Mouse (Mus musculus) bone marrow, adult 2 months (tissue): ENCODE measurements around the gene Taar7b. TPM values are rescaled to one million over a fixed set of nuclear protein-coding genes. Genes with fewer than 3 reads are reported as not detected.

ENCODE experiments used
- H3K27ac ChIP-seq: fragments of 200-500 bp; 2 replicates; pipeline ENCODE4 v1.5.1; 2012; ENCODE audit warnings: low read depth, mild to moderate bottlenecking, control low read depth, inconsistent platforms, low read length; ENCODE audit not compliant: control insufficient read depth, poor library complexity, insufficient read depth
- H3K4me1 ChIP-seq: fragments of 200-500 bp; 2 replicates; pipeline ENCODE4 v1.6.1; 2011; ENCODE audit warnings: low read length; ENCODE audit not compliant: control insufficient read depth, insufficient read depth
- H3K4me3 ChIP-seq: fragments of 200-500 bp; replicated peaks from 2 replicates; pipeline ENCODE3; 2011; ENCODE audit warnings: mild to moderate bottlenecking, low read depth, low read length, control low read depth; ENCODE audit not compliant: control insufficient read depth
- CTCF ChIP-seq: fragments of 200-500 bp; IDR thresholded peaks from 2 replicates; pipeline ENCODE4 v1.5.1; 2011; ENCODE audit warnings: low read length, control low read depth; ENCODE audit not compliant: control insufficient read depth, insufficient read depth
- POLR2A ChIP-seq: fragments of 200-500 bp; IDR thresholded peaks from 2 replicates; pipeline ENCODE4 v1.6.1; 2011; ENCODE audit warnings: low read depth, mild to moderate bottlenecking, control low read depth, low read length, borderline replicate concordance; ENCODE audit not compliant: control insufficient read depth
- WGBS: fragments of 180-500 bp; shearing (Covaris S2); methylation state at CpG from one replicate; pipeline ENCODE4 v1.1.7; 2018; 5-methylcytosine and 5-hydroxymethylcytosine counted together
- polyA plus RNA-seq: library from polyadenylated mRNA; stranded (reverse); fragments of >200 nt; gene quantifications from 2 replicates; pipeline ENCODE4 v1.2.4, GENCODE M21; 2011; ENCODE audit warnings: low replicate concordance; ENCODE audit not compliant: missing spikeins, insufficient read depth, insufficient read length

The Taar7b gene
- not detected in 2 replicates for polyA plus RNA-seq

DNA sequence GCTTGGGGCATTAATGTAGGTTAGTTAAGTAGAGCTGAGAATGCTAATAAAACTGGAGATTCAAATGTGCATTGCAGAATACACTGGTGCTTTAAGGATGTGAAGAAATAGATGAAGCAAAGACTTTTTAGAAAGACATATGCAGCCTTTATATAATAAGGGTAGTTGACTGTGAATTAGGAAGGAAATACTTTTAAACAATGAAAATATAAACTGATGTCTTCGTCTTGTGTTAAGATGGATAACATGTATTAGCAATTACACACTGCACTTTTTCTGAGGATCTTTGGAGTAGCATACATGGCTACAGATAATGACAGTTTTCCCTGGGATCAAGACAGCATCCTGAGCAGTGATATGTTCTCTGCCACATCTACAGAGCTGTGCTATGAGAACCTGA is at the start of gene Taar7b:
Gene Taar7b (plus strand): TSS at position 301 of the 400 bp plus-strand sequence.
- no peak for TF ChIP-seq CTCF
- TF ChIP-seq POLR2A, result no peak
- no peak within 1 kb of the TSS for H3K4me3 ChIP-seq
- no peaks in the 10 kb centered on the region for H3K4me1 ChIP-seq
- 76% methylated on average over 1 of the region's 1 CpGs for WGBS
- H3K27ac ChIP-seq, result no peak within 1 kb of the TSS

DNA sequence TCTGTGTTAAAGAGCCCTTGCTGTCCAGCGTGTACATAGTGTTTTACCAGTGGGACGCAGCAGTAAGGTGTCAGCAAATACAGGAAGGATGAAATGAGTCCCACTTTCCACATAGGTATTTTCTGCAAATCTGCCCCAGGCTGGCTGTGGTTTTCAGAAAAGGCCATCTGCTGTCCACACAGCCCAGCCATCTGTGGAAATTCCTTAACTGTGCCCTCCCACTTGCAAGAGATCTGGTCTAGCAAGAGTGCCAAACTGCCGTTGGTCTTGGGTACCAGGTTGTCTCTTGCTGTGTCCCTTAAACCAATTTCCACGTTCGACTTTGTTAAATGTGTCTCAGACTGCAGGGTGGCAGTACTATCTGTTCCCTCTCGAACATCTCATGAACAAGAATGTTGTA is 48.0 kb upstream of the Taar7b start:
- Histone ChIP-seq H3K27ac (no peak overlapping the region), H3K4me3 (no peak overlapping the region), H3K4me1 (no peaks in the 10 kb centered on the region)
- TF ChIP-seq CTCF (no peak), POLR2A (no peak)
- WGBS, result 75% methylated on average over 6 of the region's 6 CpGs

DNA sequence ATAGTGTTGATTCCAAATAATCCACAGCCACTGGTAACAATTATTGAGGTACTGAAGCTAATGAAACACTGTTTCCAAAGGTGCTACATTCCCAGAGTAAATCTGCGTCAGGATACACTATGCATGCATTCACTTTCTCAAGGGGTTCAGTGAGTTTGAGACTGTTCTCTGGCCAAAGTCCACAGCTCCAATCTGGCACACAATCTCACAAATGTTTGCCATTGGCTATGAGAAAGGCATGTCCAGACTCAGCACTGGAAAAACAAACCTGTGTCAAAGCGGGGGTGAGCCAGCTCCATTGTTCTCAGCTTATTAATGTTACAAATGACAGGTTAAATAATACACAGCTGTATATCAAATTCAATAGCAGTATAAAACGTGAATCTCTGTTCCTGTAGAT is 40.7 kb upstream of the Taar7b start:
- Histone ChIP-seq H3K4me1 (no peaks in the 10 kb centered on the region), H3K27ac (no peak overlapping the region), H3K4me3 (no peak overlapping the region)
- TF ChIP-seq POLR2A (no peak), CTCF (no peak)
- whole genome bisulfite sequencing, result 73% methylated on average over 3 of the region's 3 CpGs

DNA sequence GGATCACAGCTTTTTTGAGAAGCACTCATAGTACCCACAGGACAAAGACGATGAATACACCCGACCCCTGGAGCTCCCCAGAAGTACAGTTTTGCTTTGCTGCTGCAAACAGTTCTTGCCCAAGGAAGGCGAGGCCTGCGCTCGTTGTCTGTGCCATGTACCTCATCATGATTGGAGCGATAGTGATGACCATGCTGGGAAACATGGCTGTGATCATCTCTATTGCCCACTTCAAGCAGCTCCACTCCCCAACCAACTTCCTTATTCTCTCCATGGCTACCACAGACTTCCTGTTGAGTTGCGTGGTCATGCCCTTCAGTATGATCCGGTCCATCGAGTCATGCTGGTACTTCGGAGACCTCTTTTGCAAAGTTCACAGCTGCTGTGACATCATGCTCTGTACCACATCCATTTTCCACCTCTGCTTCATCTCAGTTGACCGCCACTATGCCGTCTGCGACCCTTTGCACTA is 39.3 kb upstream of the Taar7b start, which contains the start of gene Taar4:
Gene Taar4 (plus strand): TSS at position 51 of the 472 bp plus-strand sequence.
- no peak within 1 kb of the TSS for H3K4me3 ChIP-seq
- TF ChIP-seq POLR2A (no peak), CTCF (no peak)
- H3K27ac ChIP-seq, result no peak within 1 kb of the TSS
- no peaks in the 10 kb centered on the region for H3K4me1 ChIP-seq
- whole genome bisulfite sequencing, result 61% methylated on average over 13 of the region's 13 CpGs

DNA sequence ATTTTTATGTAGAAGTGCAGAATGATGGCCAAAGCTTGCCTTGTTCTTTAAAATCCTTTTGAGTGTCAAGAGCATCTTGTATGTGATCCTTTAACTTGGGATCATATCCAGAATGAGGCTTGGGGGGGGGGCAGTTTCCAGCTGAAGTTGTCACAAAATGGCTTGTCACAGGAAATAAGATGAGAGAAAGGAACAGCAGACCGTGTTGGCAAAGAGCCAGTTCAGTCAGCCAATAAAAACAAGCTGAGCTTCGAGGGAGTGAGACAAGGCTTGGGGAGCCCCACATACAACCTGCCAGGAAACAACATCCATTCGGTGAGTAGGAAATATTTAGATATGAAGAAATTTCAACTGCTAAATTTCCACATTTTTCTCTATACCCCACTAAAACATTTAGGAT is 36.3 kb upstream of the Taar7b start:
- Histone ChIP-seq H3K4me1 (no peaks in the 10 kb centered on the region), H3K4me3 (no peak overlapping the region), H3K27ac (no peak overlapping the region)
- WGBS, result 68% methylated on average over 3 of the region's 3 CpGs
- TF ChIP-seq CTCF (no peak), POLR2A (no peak)

DNA sequence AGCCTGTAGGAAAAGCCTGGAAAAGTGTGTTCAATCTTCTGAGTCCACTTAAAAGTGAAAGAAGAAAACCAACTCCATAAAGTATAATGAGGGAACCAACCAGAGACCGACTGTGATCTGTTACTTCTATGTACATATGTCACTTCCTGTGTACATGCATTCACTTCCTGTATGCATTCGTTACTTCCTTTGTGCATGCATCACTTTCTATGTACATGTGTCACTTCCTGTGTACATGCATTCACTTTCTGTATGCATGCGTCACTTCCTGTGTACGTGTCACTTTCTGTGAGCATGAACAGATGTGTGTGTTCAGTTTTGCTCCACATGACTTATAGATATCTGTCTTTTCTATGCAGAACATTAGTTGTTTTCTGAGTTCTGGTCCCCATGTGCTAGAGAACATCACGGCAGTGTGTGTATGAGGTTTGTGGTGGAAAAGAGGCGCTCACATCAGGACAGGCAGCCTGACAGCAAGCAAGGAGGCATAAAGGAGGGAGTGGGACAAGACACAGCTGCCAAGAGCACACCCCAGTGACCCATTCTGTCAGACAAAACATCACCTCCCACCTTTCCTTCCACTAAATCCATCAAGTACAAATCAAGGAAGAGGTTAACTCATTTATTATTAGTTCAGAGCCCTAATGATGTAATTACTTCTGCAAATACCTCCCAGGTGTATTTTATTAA is 34.7 kb upstream of the Taar7b start:
- WGBS, result 81% methylated on average over 6 of the region's 6 CpGs
- TF ChIP-seq CTCF (no peak), POLR2A (no peak)
- Histone ChIP-seq H3K27ac (no peak overlapping the region), H3K4me1 (no peaks in the 10 kb centered on the region), H3K4me3 (no peak overlapping the region)

DNA sequence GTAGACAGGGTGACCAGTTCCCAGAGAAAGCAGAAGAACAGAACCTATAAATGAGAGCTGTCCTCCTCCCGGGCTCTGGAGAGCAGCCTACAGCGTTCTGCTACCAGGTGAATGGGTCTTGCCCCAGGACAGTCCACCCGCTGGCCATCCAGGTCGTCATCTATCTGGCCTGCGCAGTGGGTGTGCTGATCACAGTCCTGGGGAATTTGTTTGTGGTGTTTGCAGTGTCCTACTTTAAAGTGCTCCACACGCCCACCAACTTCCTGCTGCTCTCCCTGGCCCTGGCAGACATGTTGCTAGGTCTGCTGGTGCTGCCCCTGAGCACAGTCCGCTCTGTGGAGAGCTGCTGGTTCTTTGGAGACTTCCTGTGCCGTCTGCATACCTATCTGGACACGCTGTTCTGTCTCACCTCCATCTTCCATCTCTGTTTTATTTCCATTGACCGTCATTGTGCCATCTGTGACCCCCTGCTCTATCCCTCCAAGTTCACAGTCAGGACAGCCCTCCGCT is 29.0 kb upstream of the Taar7b start, which contains the start of gene Taar5:
Gene Taar5 (plus strand): TSS at position 51 of the 510 bp plus-strand sequence.
- Histone ChIP-seq H3K4me1 (no peaks in the 10 kb centered on the region), H3K4me3 (no peak within 1 kb of the TSS), H3K27ac (no peak within 1 kb of the TSS)
- WGBS, result 79% methylated on average over 11 of the region's 11 CpGs
- no peak for TF ChIP-seq CTCF
- TF ChIP-seq POLR2A, result no peak

DNA sequence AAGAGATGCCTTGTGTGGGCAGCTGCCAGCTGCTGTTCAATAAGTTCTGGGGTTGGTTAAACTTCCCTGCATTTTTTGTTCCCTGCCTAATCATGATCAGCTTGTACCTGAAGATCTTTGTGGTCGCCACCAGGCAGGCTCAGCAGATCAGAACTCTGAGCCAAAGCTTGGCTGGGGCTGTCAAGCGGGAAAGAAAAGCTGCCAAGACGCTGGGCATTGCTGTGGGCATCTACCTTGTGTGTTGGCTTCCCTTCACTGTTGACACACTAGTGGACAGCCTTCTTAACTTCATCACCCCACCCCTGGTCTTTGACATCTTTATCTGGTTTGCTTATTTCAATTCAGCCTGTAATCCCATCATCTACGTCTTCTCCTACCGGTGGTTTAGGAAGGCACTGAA is 28.5 kb upstream of the Taar7b start:
- Histone ChIP-seq H3K4me1 (no peaks in the 10 kb centered on the region), H3K27ac (no peak overlapping the region), H3K4me3 (no peak overlapping the region)
- no peak for TF ChIP-seq CTCF
- no peak for TF ChIP-seq POLR2A
- WGBS, result 78% methylated on average over 5 of the region's 5 CpGs
